Mouse (Mus musculus): ENCODE results near the gene Cep128.
"Not testable (repeated sequence)": the region's sequence is repeated elsewhere in the genome, so short reads cannot be mapped to it uniquely, and the experiment has no call there.

Gene Cep128

DNA sequence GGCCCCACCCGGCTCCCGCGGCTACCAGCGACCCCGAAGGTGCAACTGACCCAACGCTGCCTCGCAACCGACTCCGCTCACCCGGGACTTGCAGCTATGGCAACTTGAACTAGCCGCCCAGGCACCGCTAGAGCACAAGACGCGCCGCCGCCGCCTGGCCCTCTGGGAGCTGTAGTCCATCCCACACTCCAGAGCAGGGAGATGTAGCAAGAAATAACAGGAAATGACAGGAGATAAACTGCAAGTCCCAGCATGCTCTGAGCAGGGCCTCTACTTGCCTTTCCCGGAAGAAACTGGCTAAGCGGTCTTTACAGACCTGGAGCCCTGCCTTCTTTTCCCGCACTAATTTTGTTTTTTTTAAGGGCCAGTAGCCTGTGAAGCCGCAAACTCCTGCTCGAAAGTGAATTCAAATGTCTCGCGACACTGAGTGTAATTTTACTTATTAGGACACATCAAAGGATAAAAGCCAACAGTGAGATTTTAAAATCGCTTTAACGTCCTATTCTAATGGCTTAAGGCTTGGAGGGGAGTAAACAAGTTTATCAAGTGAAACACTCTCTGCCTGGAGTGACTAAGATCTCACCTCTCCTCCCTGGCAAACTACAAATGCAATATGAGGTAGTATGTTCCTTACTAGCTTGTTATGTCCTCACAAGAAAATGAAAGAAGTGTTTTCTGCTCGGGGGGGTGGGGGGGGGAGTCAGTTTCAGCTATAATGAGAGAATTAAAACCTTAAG is at the start of gene Cep128, which contains the start of gene Tshr:
Gene Cep128 (minus strand): TSS at position 129 of the 737 bp plus-strand sequence.
Gene Tshr (plus strand): TSS at position 283 of the 737 bp plus-strand sequence.
- DNase-seq (ENCODE audit: extremely low spot score) = peak; percentile 92

DNA sequence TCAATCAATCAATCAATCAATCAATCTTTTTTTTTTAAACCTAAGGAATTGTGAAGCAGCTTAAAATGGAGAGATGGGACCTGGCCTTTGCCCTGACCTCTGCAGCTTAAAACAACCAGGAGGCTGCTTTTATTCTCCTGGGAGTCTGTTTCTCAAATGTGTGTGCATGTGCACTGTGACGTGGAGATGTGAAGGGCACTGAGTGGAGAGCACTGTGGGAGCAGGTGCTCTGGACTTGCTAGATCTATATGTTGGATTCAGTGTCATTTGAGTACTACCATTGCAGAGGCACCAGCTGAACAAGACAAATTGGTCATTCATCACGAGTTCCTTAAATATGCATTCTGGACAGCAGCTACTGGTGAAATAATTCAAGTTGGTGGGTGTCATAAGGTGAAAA is 42.9 kb upstream of the Cep128 start:
- DNase-seq (ENCODE audit: extremely low spot score) = no peak

- DNase-seq (ENCODE audit: extremely low spot score) = no peak
Measured at GRCm38 (mm10) chr12:91426499-91426898, 42.3 kb upstream of the Cep128 start.

GRCm38 (mm10) chr12:91423125-91423820 is 39.1 kb upstream of the Cep128 start:
- peak; percentile 29 for DNase-seq (ENCODE audit: extremely low spot score)

DNA sequence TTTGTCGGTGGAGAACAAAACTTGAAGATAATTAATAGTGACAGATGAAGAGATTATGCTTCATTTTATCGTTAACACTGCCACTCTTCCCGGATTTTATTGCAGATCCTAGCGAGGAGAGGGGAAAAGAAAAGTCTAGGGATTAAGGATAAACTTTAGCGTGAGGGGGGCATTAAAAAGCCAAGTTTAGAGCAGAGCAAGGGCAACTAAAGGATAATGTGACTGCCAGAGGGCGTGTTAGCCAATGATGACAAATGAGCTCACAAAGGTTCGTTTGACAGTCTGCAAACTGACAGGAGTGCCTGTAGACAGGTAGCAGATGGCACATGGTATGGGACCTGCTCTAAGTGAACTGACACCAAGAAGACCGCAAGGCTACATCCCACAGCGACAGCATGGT is 37.1 kb upstream of the Cep128 start:
- no peak for DNase-seq (ENCODE audit: extremely low spot score)

DNA sequence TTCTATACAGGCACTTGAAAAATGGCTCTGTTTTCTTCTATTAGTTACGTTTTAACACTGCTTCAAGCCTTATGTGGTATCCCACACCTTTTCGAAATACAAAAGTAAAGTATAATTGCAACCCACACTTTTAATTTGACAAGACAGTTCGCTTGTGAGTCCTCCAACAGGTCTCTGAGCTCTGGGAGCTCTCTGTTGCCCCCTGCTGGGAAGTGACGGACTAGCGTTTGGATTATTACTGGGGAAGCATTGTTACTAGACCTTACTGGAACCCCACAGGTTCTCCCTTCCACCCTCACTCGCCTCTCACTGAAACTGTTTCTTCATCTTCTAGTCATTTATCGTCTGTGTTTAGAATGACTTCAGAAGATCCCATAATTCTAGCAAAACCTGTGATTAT is 34.6 kb upstream of the Cep128 start:
- DNase-seq (ENCODE audit: extremely low spot score) = peak; percentile 58

DNA sequence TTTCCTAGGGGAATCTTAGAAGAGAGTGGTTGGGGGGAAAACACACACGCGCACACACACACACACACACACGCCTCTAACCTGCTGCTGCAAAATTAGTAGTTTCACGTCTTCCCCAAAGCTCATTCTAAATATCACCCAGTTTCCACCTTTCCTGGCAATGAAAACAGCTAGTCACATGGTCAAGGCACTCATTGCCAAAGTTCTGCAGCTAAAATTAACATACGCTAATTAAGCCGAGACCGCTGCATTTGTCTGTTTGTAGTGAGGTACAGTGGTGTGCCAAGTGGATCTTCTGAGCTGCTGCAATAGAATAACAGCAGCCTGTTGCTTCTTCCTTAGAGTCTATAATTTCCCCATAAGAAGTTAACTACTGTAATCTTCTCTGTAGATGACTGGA is 32.6 kb upstream of the Cep128 start:
- no peak for DNase-seq (ENCODE audit: extremely low spot score)

DNA sequence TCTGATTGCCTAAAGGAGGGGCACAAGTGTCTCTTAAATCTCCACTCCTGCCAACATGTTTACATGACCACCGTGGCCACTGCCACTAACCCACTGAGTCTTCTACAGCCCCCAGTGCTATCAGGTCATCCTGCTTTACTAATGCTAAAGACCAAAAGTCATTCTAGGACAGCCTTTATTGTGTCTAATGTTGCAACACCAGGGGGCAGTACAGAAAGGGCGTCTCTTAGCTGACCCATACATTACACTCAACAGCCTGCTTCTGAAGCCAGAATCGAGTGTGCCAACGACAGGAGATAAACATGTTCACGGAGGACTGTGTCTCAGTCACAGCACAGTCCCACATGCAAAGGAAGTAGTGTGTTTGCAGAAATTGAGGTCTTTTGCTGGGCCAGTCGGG is 30.9 kb upstream of the Cep128 start:
- DNase-seq (ENCODE audit: extremely low spot score) = no peak

GRCm38 (mm10) chr12:91412461-91413182 is 28.4 kb upstream of the Cep128 start:
- DNase-seq (ENCODE audit: extremely low spot score) = peak; percentile 17

- DNase-seq (ENCODE audit: extremely low spot score) = no peak
Measured at GRCm38 (mm10) chr12:91410306-91410705, 26.1 kb upstream of the Cep128 start.

DNA sequence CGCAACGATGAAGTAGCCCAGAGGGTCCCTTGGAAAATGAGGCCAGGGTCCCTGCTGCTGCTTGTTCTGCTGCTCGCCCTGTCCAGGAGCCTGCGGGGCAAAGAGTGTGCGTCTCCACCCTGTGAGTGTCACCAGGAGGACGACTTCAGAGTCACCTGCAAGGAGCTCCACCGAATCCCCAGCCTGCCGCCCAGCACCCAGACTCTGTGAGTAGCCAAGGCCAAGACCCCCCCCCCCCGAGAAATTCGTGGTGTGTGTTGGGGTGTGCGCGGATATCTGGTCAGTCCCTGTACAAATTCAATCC is 16.8 kb upstream of the Cep128 start:
- no peak for DNase-seq (ENCODE audit: extremely low spot score)

DNA sequence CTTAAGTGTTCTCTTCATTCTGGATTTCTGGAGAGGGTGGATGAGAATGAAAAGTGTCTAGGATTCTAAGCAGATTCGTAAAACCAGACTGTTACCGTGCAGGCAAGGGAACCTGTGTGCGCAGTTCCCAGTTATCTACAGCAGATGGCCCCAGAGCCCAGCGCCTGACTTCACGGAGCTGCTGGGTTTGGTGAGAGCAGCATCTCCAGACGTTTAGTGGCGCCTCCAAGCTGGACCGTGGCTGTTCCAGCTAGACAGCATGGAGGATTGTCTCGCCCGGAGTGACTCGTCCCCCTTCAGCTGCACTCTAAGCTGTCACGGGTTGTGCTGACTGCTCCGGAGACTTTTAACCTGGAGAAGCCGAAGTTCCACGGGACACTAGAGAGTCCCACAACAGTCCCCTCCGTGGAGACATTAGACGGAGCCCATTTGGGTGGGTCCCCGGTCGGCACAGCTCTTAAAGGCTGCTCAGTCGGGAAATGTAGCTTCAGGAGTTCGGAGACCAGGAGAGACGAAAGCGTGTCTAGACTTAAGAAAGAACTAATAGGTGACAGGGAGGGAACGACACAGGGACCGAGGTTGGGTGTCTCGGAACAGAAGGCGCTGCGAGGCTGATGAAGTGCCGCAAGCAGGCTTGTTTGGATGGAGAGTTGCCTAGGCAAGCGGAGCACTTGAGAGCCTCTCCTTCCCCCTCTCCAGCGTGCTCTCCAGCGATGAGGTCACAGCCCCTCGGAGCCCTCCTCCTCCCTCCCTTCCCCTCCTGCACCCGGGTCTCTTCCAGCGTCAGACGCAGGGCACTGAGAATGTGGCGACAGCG is 16.2 kb upstream of the Cep128 start:
- DNase-seq (ENCODE audit: extremely low spot score) = peak; percentile 83

- no peak for DNase-seq (ENCODE audit: extremely low spot score)
Measured at GRCm38 (mm10) chr12:91383516-91384264, 519 bp downstream of the Cep128 start.

DNA sequence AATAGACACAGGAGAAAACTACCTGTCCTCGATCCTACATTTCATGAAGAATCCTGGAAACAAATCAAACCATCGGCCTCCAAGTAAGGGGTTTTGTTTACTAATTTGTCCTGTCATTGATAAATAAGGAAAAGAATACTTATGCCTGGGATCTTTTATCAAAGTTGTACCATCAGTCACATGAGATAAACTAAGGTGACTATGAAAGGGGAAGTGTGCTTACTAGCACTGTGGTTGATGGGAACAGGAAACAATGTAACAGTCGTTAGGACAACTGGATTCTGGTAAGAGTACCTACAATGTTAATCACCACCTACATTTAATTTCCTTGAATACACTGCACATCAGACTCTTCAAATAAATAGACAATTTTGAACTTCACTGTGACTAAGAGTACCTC is 15.0 kb downstream of the Cep128 start:
- DNase-seq (ENCODE audit: extremely low spot score) = no peak

- no peak for DNase-seq (ENCODE audit: extremely low spot score)
Measured at GRCm38 (mm10) chr12:91353783-91354182, 30.4 kb downstream of the Cep128 start.

- not testable (repeated sequence) for DNase-seq (ENCODE audit: extremely low spot score)
Measured at GRCm38 (mm10) chr12:91338656-91339055, 45.6 kb downstream of the Cep128 start.

DNA sequence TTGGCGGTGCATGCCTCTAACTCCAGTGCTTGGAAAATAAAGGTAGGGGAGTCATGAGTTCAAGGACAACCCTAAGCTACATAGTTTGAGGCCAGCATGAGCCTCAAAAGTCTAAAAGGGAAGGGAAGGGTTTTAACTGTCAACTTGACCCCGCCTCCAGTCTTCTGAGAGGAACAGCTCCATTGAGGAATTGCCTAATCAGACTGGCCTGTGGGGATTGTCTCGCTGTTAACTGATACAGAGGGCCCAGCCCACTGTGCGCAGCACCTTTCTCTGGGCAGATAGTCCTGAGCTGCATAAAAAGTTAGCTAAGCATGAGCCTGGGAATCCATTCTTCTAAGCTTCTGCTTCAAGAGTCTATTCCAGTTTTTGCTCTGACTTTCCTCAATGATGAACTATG is 56.7 kb downstream of the Cep128 start:
- no peak for DNase-seq (ENCODE audit: extremely low spot score)

DNA sequence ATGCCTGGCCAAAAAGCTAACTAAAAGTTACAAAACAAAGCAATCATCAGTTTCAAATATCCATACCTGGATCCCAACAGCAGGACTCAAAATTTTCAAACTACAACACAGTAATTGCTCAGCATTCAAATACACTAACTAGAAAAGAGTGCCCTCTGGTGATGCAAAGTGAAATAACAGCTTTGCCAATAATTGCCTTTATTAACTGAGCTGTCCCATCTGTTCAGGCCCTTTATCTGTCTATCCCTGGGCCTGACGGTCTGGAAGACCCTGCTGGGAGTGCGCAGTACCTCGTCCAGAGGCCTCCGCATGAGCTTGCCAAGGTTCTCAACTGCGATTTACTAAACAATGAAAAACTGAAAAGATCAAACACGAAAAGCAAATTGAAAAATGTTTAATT is 58.1 kb downstream of the Cep128 start:
- peak; percentile 29 for DNase-seq (ENCODE audit: extremely low spot score)

GRCm38 (mm10) chr12:91315026-91315425 is 69.2 kb downstream of the Cep128 start:
- DNase-seq (ENCODE audit: extremely low spot score) = no peak

DNA sequence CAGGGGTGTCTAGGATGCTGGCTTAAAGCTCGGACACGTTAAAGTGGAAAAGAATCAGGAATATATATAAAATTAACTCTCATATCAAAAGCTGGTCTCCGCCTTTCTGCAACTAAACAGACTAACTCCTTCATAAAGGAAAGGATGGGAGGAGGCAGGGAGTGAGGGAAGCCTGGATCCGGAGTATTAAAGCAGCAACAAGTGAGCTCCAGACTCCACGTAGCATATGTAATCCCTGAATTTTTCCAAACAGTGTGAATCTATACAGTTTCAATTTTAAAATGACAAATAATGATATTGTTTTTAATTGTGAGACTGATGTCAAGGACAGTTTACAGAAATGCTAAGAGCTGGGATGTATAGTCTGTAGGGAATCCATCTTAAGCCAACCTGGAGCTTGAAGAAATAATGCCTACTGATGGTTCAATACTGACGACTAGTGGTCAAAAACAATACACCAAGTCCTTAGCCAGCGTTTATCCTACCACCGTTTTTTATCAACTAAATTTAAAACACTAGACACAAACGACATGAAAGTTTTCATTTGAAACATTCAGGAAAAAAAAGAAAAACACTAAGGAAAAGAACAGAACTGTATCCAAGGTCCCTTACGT is 70.1 kb downstream of the Cep128 start:
- peak; percentile 34 for DNase-seq (ENCODE audit: extremely low spot score)

- DNase-seq (ENCODE audit: extremely low spot score) = no peak
Measured at GRCm38 (mm10) chr12:91312591-91312990, 71.6 kb downstream of the Cep128 start.

All from embryo, embryonic 9.5 days (tissue).